Mouse (Mus musculus): ENCODE results near the gene Mzf1.

Mzf1 gene

DNA sequence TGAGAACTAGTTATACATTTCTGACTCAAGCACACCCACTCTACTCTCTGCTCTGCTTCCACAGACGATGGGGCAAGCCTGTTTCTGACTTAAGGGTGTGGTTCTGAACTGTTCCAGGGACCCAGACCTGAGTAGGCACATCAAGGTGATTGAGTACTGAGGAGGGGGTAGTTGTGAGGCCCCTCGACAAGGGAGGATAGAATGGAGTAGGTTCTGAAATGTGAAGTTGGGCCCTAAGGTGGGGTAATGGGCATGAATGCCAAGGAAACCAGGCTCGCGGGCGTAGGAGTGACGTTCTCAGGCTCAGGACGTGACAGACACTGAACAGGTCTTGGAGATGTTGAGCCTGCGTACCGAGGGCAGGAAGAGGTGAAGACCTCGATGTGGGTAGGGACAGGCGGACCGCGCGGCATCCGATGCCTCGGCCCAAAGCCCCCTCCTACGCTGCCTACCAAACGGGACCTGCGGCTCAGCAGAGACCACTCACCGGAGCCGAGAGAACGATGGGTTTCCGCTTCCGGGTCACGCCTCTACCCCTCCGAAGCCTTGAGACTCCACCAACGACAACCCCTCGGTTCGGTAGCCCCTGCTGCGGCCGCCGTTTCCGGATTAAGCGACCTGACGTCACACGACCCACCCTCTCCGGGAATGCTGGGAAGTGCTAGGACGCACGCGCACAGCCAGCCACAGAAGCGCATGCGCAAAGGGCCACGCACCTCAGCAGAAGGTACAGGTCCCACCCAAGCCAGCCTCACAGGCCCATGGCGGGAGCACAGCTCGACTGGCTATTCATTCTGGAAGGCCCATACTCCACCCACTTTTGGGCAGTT, 20.2 kb downstream of the Mzf1 start, which contains the start of gene Chmp2a:
Chmp2a (minus strand) TSS at position 660 of the 830 bp plus-strand sequence.
- peak; percentile 96 for DNase-seq (ENCODE audit: inconsistent ontology term)

DNA sequence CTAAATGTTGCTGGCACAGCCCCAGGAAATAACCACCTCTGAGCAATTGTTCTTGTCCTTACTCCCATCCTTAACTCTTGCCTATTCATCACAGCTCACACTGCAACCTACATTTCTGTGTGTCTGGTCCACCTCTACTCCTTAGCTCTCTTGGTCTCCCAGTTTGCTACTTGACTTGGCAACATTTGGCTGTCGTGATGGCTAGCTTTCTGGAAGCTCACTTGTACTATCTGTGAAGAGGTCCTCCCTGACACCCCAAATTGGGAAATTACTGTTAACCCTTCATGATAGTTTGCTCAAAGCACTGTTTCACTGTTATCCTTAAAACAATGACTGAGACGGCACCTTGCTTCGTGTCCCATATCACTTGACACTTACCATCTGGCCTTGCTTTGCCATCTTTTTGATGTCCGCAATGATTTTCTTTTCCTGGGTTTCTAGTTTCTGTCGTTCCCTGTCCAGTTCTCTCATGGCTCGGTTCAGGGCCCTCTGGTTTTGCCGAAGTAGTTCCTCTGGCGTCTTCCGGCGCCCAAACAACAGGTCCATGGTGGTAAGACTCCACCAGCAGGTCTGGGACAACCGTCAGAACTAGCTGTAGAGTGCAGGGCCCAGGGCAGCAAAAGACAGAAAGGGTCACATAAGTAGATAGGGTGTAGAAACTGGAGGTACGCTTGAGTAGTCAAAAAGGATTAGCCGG, 21.0 kb downstream of the Mzf1 start:
- DNase-seq (ENCODE audit: inconsistent ontology term), result peak; percentile 21

DNA sequence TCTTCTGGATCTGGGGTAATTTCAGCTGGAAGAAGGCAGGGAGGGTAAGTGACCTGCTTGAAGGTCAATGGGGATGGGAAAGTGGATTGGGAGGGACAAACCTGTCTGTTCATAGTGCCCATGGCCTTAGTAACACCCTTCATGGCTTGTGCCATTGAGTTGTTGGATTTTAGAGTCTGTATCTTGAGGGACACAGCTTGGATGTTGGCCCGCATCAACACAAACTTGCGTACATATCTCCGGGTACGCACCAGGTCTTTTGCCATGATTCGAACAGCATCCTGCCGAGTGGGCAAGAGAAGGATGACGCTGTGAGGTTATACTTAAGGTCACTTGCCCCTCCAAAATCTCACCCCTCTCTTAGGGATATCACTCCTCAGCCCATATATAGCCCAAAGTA, 22.0 kb downstream of the Mzf1 start:
- DNase-seq (ENCODE audit: inconsistent ontology term), result no peak

DNA sequence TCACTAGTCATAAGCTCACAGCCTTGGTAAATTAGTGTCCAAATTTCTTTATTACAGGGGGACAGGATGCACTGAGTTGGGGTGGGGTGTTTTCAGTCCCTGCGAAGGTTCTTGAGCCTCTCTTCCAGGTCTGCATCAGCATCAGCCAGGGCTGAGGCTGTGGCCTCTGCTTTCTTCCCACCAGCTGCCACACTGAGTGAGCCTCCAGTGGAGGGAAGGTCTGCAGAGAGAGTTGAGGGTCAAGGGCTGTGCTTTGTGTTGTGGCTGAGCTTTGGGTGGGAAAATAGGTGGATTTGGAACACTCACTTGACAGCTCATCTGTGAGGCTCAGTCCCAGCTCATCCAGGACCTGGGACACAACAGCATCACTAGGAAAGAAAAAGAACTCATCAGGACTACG, 22.6 kb downstream of the Mzf1 start:
- DNase-seq (ENCODE audit: inconsistent ontology term), result no peak

DNA sequence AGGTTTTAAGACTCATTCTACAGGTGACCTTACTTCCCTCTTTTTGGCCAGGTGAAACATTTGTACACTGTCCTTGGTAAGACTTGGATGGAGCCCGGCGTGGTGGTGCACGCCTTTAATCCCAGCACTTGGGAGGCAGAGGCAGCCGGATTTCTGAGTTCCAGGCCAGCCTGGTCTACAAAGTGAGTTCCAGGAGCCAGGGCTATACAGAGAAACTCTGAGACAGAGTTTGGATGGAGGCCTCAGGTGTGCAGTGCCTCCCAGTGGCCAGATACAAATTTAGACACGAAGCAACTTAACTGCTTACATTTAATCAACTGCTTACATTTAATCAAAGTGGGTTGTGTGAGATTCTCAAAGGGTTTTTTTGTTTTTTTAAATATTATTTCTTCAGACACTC, 23.5 kb downstream of the Mzf1 start:
- no peak for DNase-seq (ENCODE audit: inconsistent ontology term)

DNA sequence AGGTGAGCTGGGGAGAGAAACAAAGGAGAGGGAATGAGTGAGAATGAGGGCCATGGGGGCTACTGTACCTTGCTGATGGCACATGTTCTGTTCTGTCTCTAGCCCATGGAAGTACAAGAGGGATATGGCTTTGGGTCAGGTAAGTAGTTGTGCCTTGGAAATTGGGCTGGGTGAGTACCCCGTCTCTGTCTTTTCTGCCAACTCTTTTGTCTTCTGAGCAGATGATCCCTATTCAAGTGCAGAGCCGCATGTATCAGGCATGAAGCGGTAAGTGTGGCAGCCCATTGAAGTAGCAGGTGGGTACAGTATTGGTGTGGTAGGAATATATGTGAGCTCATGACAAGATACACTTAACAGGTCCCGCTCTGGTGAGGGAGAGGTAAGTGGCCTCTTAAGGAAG, 25.6 kb downstream of the Mzf1 start:
- DNase-seq (ENCODE audit: inconsistent ontology term), result no peak

DNA sequence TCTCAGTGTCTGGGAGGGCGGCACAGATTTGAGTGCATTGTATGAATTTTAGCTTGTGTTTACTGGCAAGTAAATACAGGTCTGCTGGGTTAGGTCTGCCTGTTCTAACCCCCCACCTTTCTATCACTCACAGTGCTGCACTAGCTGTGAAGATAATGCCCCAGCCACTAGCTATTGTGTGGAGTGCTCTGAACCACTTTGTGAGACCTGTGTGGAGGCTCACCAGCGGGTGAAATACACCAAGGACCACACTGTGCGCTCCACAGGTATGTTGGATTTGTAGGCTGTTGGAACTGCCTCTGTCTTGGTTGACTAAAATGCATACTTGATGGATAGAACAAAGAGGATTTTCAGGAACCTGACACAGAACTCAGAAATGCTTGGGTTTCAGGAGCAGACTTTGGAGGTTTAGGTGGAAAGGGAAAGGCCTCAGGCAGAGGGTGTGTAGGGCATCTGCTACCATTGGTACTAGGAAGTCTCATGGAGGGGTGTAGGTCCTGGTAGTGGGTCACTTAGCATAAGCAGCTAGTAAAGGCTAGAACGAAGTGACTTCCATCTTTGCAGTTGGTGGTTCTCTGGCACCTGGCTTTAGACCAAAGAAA, 29.0 kb downstream of the Mzf1 start:
- DNase-seq (ENCODE audit: inconsistent ontology term), result no peak

DNA sequence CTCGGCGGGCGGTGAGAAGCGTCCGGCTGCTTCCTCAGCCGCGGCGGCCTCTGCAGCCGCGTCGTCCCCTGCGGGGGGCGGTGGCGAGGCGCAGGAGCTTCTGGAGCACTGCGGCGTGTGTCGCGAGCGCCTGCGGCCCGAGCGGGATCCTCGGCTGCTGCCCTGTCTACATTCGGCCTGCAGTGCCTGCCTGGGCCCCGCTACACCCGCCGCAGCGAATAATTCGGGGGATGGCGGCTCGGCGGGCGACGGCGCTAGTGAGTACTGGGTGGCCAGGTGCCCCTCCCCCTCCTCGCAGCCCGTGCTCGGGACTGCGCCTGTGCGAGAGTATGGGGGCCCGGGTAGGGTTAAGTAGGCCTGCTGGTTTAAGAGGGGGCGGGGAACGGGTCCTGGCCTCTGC, 29.8 kb downstream of the Mzf1 start:
- DNase-seq (ENCODE audit: inconsistent ontology term), result peak; percentile 82

DNA sequence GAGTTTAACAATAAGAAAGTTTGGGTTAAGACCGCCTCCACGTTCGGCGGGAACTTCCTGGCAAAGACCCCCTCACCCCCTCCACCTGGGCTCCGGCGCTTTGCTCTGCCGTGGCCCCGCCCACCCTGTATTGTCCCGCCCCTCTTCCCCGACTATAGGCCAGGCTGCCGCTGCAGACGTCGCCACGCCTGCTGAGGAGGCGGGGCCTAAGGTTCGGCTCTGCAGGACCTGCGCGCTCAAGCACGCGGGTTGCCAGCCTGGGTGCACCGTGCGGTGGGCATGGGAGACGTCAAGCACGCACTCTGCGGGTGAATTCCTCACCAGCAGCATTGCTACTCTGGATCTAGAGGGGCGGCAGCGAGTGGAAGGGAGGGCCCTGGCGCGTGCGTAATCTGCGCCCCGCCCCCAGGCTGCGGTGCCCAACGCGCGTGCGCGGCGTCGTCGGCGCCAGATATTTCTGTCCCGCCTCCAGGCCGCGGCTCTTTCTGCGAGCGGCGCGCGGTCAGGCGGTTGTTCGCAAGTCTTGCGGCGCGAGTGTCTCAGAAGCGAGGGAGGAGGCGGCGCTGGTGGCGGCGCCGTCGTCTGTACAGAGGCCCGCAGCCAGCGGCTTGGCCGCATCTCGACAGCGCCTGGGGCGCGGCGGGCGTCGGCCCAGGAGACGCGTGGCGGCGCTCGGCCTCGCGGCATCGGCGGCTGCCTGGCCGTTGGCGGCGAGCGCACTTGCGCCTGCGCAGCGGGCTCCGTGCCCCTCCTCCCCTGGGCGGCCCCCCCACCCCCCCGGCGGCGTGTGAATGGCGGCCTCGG, 30.4 kb downstream of the Mzf1 start:
- DNase-seq (ENCODE audit: inconsistent ontology term), result peak; percentile 96

DNA sequence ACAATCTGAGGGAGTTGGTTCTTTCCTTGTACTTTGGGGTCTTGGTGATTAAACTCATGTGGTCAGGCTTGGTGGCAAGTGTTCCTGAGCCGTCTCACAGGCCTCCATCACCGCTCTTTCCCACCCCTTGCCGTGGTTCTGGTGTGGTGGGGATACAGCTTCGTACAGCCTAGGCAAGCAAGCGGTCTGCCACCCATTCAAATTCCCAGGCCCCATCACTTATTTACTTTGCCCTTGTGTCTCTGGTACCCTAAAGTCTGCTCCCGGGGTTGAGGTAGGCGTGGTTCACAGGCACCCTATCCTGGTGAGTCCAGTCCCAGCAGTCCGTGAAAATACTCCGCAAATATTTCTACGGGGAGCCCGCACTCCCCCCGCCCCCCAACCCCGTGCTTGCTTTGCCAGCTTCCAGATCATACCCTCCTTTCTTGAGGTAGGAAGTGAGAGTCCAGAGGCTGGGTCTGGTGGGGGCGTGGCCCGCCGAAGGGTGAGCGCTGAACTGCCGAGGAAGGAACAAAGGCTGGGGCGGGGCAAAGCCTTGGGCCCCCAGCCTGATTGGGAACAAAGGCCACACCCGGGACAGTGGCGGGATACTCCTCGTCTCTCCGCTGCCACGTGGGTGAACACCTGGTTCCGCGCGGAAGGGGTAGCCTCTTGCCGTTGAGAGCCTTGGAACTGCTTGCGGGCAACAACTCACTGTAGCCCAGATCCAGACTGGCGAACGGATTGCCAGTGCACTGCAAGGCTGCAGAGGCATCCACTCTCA, 31.6 kb downstream of the Mzf1 start:
- peak; percentile 85 for DNase-seq (ENCODE audit: inconsistent ontology term)

DNA sequence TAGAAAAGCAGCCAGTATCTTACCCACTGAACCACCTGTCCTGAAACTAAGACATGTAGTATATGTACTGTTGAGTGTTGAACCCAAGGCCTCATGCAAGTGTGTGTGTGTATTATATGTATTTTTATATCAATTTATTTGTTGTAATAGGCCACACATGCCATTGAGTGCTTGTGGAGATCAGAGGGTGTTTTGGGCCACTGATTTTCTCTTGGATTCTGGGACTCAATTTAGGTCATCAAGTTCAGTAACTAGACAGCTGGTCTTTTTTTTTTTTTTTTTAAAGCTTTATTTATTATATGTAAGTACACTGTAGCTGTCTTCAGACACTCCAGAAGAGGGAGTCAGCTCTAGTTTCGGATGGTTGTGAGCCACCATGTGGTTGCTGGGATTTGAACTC, 39.3 kb downstream of the Mzf1 start:
- no peak for DNase-seq (ENCODE audit: inconsistent ontology term)

DNA sequence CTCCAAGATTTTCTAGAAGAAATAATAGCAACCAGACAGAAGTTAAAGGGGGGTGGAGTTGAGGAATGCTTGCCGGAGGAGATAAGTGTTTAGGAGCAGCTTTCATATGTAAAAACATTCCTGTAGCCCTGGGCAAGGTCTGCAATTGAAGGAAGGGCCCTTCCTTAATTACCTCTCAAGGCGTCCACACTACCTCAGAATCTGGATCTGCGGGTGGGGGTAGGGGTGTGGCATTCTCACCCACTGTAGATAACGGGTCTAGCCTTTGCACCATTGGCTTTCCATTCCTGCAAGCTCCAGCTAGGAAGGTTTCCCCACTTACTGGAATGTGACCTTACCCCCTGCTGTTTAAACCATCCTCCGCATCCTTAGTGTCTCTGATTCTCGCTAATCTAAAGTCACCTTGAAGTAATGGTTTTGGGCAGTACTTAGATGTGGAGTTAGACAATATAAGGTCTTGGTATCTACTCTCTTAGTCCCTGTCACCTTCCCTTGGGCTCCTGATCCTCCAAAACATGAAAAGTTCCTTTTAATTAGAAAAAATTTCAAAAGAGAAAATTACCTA, 40.2 kb downstream of the Mzf1 start:
- DNase-seq (ENCODE audit: inconsistent ontology term), result no peak

DNA sequence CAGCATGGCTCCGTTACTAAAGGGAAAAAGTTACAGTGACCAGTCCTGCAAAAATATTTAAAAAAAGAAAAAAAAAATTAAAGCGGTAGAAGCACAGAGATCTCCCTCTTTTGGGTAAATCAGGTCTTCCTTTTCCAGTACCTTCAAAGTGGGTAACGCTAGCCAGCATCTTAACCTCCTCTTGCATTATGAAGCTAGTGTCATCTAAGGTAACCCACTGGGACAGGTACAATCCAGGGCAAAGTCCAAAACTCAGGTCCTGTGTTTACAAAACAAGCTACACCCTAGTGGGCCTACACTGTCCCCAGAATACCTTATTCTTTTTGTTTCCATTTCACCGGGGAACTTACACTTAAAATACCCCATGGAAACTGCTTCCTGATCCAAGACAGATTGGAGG, 40.9 kb downstream of the Mzf1 start:
- DNase-seq (ENCODE audit: inconsistent ontology term), result no peak

DNA sequence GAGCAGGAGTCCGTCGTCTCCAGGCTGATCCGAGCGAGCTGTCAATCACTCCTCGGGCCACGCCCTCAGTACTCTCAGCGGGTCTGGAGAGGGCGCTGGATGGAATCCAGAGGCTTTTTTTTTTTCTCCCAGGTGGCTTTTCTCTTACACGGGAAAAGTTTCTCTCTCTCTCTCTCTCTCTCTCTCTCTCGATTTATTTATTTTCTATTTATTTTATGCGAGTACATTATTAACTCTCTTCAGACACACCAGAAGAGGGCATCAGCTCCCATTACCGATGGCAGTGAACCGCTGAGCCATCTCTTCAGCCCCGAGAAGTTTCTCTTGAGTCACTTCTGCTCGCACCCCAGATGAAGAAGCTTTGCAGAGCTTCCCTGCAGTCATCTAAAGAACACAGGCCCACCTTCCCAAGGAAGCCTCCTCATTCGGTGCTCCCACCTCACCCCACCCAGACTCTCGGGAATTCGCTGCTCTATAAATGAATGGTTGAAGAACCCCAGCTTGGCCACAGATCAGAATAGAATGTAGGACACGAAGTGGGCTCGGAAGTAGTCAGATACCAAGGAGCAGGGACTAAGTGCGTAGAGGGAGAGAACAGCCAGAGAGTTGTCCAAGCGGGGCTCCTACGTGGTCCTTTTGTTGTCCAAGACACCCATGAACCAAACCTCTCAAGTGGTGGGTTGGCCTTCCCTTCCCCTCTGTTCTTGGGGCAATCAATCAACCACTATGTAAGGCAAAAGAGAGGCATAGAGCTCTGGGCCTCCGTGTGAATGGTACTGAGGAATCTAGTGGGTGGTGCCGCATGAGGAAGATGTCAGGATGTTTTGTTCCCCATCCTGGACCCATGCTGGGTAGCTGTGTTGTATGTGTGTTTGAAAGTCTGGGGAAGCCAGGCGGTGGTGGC, 44.3 kb downstream of the Mzf1 start, which contains the start of gene Zbtb45:
Zbtb45 (minus strand) TSS at position 30 of the 904 bp plus-strand sequence.
- peak; percentile 42 for DNase-seq (ENCODE audit: inconsistent ontology term)

DNA sequence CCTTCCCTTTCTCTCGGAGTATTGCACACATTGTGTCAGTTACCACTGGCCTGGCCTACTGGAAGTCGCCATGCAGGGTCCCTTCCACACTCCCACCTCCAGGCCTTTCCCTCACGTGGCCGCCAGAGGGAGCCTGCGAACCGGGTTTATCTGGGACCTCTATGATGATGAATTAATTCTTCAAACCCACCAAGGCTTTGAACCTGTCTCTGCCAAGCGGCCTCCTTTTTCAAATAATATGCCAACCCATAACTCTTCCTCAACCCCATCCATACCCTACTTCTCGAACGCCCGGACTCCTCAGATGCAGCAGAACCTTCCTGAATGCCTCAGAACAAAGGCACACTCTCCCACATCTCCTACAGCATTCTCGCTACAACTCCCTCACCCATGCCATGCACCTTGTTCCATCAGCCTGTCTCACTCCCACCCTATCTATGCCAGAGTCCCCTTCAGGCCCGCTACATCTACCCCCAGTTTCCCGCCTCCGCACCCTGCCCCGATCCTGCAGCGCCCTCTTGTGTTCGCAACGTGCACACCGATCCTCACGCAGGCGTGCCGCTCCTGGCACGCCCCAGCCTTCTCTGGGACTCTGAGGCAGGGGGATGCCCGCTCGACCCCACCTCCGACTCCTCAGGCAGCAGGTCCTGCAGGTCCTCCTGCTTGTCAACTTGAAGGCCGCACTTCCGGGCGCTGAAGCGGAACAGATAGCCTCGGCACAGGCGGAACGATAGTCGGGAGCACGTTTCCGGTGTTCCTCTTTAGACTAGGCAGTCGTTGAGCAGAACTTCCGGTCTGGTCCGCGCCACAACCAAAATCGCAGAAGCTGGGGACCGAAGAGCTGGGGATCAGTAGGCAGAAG, 45.2 kb downstream of the Mzf1 start:
- DNase-seq (ENCODE audit: inconsistent ontology term), result peak; percentile 92

DNA sequence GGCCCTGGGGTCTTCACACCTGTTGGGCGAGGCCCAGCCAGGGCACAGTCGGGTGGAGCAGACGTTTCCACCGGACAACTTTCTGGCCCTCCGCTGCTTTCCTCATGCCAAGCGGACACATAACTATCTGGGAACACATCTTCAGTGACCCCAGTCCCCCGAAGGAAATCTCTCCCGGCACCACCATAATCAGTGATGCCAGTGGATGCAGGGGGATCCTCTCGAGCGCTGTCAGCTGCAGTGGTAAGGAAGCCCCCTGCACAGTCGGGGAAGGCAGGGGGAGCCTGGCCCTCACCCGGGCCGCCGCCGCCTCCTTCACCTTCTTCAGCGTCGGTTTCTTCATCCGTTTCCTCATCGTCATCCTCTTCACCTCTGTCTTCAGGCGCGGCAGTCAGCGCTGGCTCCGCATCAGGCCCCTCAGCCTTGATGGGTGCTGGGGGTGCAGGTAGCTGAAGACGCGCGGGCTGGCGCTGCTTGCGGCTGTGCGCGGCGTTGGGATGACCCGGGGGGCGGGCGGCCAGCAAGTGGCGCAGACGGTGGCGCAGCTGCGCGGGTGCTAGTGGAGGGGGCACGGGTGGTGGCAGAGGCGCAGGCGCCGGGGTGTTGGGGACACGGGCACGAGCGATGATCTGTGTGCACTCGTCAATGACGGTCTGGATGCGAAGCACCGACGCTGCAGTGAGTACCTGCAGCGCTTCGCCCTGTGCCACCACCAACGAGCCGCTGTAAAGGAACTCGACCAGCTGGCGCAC, 47.0 kb downstream of the Mzf1 start:
- no peak for DNase-seq (ENCODE audit: inconsistent ontology term)

DNA sequence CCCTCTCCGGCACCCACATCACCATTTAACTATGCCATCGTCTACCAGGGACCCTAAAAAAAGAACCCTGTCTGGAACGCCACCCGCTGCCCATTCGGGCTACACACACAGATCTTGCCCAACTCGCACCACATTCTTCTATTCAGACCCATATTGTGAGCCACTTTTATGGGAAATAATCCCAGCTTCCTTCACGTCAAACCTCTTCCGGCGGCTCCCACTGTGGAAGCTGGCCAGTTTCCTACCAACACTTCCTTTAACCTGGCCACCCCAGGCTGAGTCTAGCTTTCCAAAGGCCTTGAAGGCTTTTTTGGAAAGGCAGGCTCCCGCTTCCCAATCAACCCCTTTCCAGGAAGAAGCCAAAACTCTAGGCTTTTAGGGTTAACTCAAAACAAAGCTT, 48.0 kb downstream of the Mzf1 start:
- DNase-seq (ENCODE audit: inconsistent ontology term), result no peak

DNA sequence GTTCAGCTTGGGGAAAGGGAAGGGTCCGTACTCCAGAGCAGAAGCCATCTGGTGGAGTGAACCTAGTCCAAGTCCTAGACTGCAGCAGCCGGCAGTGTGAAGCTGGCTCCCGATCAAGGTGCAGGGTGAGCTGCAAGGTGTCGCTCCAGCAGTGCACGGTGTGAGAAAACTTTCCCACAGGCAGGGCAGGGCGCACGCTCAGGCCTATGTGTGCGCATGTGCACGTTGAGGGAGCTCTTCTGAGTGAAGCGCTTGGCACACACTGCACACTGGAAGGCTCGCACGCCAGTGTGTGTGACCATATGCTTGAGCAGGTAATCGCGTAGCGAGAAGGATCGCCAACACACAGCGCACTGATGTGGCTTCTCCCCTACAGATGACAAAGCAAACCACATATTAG, 48.6 kb downstream of the Mzf1 start:
- no peak for DNase-seq (ENCODE audit: inconsistent ontology term)
